Mouse (Mus musculus) kidney, adult 2 months (tissue): ENCODE data around the gene Nek8.

Source experiments
- CTCF ChIP-seq: fragments of 200-500 bp; conservative IDR thresholded peaks from 2 replicates; pipeline ENCODE4 v1.5.1; 2011; ENCODE audit warnings: low read depth, mild to moderate bottlenecking, control low read depth, low read length, moderate library complexity, mixed read lengths; ENCODE audit not compliant: insufficient read depth, insufficient read length
- POLR2A ChIP-seq: fragments of 200-500 bp; IDR thresholded peaks from one replicate; pipeline ENCODE4 v1.6.1; 2011; ENCODE audit warnings: low read depth, low read length, control low read depth

DNA sequence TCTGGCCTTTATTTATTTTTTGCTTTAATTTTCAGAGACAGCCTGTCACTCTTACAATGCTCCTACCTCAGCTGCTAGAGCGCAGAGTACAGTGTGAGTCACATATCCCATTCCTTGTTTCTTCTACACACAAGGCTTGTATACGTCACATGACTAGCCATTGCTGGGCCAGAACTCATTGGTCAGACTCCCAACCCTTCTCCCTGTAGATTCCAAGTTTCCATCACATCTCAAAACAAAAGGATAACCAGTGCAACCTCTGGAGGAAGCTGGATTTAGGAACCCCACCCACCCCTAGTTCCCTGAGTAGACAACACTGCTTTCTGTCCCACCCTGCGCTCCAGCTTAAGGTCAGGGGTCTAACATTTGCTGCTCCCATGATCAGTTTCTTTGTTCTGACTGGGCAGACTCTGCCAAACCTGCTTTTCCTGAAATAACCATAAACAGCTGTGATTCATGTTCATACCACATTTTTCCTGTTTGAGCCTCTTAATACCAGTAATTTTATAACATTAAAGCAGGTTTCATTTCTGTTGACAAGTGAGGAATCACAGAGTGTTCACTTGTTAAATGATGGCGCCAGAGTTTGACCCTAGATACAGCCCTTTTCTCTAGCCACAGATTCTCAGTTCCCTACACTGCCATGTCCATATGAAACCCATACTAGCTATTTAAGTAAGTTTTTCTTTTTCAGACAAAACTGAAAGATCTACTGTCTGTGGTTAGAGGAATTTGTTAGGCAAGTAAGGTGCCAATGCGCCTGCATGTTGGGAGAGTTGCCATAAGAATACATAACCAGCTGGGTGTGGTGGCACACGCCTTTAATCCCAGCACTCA is 29.6 kb downstream of the Nek8 start:
- TF ChIP-seq CTCF, result no peak
- TF ChIP-seq POLR2A, result no peak
